Mouse (Mus musculus): Measurements from ENCODE around the gene Stab1.

DNA sequence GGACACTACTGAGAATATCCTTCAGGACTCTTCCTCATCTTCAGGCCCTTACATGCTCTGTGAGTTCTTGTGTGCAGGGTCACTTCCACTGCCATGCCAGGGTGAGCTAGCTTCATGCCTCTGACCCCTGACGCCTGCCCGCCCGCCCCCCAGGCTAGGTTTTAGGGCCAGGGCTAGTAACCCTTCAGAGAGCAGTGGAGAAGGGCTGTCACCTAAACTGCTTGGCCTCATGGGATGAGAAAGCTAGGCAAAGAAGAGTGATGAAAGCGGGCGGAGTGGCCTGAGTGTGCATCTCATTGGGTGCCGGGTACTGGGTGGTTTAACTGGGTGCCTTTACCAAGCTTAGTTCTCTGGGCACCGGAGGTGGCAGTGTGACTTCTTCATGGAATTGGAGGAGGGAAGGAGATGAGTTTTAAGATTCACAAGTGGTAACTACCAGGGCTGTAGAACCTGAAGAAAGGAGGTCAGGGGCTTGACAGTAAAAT is 35.9 kb downstream of the Stab1 start:
- TF ChIP-seq CTCF (IDR thresholded peaks at IDR 0.05; ENCODE audit: low read depth) = no peak
- no peak for TF ChIP-seq EP300 (IDR thresholded peaks at IDR 0.05; ENCODE audit: low read depth)

Data from liver, postnatal 0 days (tissue).